Mouse (Mus musculus) urinary bladder, adult 2 months (tissue): ENCODE results near the gene Ndufa8. TPM values are rescaled to one million over a fixed set of nuclear protein-coding genes. Genes with fewer than 3 reads are reported as not detected.
A peak's percentile ranks its signal among the peaks of the same experiment; 100 is the strongest.

Source experiments
- DNase-seq: peaks from one replicate; pipeline ENCODE4 v3.0.0; 2022; ENCODE audit warnings: low spot score
- polyA plus RNA-seq: library from polyadenylated mRNA; depleted of rRNA; stranded (reverse); fragments of >200 nt; gene quantifications from 2 replicates; pipeline ENCODE4 v1.2.3, GENCODE M21; 2012

Gene Ndufa8
- polyA plus RNA-seq, 1 experiment = 129 TPM

GRCm38 (mm10) chr2:36048164-36048563, 1.0 kb downstream of the Ndufa8 start:
- DNase-seq = no peak

GRCm38 (mm10) chr2:36040872-36041271, 8.3 kb downstream of the Ndufa8 start:
- DNase-seq = no peak

DNA sequence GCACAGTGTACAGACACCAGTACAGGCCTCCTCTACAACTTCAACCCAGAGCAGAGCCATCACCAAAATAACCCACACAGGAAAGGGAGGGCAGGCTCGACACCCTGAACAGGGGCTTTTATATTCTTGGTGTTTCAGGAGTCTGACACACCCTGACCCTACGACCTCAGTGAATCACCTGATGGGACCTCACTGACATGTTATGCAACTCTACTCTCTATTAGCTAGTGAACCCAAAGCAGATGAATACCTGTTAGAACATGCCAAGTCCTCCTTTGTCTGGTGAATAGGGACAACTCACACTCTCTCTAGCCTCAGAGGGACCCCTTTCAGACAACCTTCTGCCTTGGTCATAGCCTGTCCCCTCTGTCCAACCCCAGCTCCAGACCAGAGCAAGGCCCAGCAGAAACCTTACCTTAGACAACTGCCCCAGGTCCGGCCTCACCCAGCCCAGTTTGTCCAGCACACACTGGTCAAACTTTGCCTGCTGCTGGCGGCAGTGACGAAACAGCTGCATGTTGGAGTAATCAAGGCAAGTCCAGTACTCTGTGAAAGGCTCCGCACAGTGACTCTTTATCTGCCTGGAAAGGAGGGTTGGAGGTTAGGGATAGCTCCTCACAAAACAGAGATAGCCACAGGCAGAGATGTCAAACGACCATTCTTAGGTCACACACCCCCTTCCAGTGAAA, 9.8 kb downstream of the Ndufa8 start:
- no peak for DNase-seq

DNA sequence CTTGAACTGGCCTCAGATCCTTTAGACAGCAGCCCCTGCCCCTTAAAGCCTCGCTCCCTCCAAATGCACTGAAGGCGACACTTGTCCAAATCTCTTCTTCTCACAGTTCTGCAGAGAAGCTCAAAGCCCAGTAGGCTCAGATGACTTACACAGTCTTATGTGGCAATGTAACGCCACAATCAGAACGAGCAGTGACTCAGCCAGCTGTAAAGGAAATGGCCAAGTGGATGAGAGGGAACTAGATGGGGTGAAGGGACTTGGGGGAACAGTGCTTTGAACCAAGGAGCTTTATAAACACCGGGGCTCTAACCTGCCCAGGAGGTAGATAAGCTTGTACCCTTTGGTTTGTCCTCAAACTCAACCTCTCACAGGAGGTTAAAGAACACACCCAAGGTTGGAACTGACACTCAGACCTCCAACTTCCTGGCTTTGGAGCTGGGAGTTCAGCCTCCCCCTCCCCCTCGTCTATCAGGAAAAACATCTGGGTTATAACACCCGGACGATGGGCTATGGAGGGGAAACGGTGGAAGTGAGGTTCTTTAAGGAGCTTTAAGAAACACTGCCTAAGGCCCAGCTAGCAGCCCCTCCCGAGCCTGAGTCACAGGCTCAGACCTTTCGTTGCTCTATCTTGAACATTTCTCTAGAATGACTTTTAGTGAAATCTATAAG, 13.7 kb downstream of the Ndufa8 start:
- DNase-seq = no peak

DNA sequence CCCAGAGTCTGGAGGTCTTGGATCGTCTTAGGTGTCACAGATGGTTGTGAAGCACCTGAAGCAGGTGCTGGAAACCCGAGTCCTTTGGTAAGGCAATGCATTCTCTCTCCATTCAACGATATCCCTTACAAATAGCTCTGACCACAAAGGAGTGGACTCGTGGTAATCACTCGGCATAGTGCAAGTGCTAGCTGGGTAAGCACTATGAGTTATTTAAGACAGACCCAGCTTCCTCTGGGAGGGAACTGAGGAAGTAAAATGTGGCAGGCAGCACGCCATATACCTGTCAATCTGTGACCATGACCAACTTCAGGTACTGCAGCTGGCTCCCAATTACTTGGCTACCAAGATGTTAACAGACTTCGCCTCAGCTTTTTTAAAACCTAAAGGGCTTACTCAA, 14.3 kb downstream of the Ndufa8 start:
- DNase-seq = no peak

GRCm38 (mm10) chr2:36033966-36034365, 15.2 kb downstream of the Ndufa8 start:
- DNase-seq = no peak

GRCm38 (mm10) chr2:36032884-36033283, 16.3 kb downstream of the Ndufa8 start:
- no peak for DNase-seq

GRCm38 (mm10) chr2:36023291-36023690, 25.9 kb downstream of the Ndufa8 start:
- DNase-seq = no peak

DNA sequence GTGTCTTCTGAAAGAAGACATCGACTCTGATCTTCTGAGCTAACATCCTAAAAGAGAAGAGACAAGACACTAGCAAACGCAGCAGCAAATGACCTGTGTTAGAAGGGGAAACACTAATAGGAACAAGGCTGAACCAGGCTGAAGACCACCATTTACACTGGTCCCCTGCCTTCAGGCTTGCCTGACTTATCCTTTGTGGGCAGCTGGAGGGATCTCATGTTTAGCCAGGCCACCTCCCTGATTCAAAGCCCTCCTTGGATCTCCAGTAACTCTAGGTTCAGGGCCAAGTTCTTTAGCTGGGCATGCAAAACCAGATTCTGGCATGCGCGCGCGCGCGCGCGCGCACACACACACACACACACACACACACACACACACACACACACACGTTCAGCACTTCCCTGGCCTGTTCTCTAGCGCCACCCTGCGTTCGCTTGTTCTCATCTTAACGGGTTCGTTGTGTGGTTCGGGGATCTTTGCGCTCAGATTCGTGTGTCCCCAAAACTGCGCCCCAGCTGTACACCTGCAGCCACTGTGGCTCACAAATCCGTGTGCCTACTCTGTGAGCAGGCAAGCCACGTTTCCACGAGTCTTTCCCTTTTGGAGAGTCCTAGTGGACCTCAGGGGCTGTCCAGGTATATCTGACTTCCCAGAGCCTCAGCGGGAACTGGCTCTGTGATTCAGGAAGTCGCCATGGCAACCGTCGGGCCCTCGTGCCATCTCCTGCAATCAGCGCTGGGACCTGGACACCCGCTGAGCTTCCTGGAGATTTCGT, 27.6 kb downstream of the Ndufa8 start:
- peak; percentile 49 for DNase-seq

DNA sequence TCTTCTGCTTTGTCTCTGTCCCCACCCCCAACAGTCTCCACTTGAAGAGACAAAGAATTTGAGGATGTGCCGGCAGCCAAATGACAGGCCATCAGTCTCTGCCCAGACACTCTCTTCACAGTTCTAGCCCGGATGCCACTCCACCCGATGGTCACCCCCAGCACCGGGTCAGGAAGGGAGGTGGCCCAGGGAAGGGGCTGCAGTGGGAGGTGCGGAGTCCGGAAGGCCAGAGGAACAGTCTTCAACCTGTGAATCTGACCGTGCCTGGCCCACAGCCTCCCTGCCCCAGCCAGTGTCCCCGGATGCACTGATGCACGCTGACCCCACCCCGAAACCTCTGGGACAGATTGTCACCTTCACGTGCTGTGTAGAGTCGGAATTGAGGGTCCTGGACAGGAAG, 36.2 kb downstream of the Ndufa8 start:
- no peak for DNase-seq

GRCm38 (mm10) chr2:36011331-36011825, 37.8 kb downstream of the Ndufa8 start:
- no peak for DNase-seq

DNA sequence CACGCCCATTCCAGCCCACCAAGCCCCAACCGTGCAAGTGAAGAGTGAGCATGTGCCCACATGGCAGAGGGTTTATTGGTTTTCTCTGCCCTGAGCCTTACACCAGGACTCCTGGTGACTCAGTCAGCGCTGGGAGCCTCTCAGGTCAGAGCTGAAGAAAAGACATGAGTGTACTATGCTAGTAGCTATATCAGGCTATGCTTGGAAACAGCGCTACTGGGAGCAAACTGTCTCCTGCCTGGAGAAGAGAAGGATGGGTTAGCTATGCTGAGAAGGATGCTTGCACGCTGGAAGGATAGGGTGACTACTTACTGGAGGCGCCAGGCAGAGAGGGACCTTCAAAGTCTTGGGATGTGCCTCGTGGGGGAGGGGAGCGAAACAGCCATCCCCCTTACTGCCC, 38.6 kb downstream of the Ndufa8 start:
- no peak for DNase-seq

DNA sequence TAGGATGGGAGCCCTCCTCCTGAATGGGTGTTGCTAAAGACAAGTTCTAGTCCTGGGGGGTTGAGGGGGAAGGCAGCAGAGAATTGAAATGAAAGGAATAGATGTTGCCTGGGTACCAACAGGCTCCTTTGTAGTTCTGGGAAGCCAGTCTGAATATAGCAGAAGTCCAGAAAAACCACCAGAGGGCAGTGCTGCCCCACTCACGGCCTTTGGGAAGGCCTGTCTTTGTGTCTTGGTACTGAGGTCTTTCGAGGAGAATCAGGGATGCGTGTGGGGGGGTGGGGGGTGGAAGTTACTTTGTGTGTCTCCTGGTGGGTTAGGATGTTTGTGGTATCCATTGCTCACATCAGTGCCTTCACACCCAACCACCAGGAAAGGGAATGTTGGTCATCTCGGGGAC, 39.8 kb downstream of the Ndufa8 start:
- DNase-seq = no peak

DNA sequence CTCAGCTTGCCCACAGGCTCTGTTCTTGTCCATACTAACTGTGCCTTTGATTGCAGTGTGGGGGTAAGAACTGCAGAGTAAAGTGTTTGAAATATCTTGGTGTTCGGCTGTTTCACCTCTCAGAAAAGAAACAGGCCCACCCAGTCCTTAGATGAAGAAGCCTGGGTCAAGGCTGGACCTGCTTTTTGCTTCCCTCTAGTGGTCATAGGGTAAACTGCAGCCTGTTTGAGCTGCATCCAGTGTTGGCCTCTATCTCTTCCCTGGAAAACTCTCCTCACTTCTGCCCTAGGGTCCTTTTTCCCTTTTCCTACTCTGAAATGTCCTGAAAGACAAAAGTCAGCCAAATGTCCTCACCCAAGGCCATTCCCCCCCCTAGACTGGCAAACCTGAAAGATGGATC, 41.1 kb downstream of the Ndufa8 start:
- DNase-seq = no peak

- DNase-seq = no peak
Observed at GRCm38 (mm10) chr2:36002188-36002587, 47.0 kb downstream of the Ndufa8 start.

DNA sequence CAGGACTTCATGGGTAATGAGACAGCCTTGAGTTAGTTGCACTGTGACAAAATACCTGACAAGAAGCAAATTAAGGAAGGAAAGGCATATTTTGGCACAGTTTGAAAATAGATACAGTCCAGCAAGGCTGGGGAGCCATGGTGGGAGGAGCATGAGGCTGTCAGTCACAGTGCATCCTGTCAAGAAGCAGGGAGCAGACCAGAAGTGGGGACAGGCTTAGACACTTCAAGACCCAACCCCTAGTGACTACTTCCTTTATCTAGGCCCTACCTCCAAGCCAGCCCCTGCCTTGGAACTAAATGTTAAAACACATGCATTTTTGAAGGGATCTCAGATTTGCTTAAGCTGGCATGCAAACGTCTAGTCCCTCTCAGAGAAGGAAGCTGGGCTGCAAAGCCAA, 48.8 kb downstream of the Ndufa8 start:
- no peak for DNase-seq

GRCm38 (mm10) chr2:35999212-35999611, 50.0 kb downstream of the Ndufa8 start:
- no peak for DNase-seq

DNA sequence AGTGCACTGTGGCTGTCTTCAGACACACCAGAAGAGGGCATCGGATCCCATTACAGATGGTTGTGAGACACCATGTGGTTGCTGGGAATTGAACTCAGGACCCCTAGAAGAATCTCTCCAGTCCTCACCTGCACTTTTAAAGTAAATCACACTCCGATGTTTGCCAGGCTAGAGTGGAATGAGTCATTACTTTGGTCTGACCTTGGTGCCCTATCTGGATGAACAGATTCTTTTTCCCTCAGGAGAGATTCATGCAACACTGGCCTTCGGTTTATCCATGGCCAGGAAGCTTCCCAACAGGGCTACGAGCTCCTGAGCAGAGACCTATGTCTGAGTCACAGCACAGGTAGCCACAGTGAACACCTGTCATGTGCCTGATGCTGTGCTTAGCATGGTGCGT, 50.8 kb downstream of the Ndufa8 start:
- DNase-seq = no peak

DNA sequence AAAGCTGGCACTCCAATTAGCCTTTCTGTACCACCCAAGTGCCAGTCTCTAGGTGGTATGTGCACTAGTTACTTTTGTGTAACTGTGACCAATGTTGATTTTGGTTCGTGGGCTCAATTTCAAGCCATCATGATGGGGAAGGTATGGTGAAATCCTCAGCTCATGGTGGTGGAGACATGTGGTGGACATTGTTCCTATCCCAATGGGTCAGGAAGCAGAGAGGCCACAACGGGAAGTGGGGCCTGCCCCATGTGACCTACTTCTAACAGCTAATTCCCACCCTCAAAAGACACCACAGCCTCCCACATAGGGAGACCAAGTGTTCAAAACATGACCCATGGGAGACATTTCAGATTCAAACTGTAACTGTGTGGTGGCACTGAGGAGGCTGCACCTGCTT, 52.5 kb downstream of the Ndufa8 start:
- DNase-seq = no peak

GRCm38 (mm10) chr2:35994303-35994702, 54.9 kb downstream of the Ndufa8 start:
- no peak for DNase-seq

DNA sequence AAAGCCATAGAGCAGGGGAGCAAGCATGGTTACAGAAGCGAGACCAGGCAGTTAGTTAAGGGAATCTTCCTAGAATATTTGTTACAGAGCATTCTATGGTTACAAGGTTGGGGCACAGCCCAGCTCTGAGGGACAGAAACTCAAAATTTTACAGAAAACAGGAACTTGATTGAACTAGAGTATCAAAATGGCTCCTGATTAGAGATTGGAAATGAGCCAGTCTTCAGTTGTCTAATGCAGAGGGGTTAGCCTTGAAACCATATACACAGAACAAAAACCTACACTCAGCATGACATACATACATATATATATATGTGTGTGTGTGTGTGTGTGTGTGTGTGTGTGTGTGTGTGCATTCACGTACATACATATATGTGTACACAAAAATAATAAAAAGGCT, 55.7 kb downstream of the Ndufa8 start:
- no peak for DNase-seq

GRCm38 (mm10) chr2:35992259-35992658, 56.9 kb downstream of the Ndufa8 start:
- no peak for DNase-seq
